Mouse (Mus musculus) left cerebral cortex, adult 2 months (tissue): ENCODE results near the gene AC129217.1. TPM values are rescaled to one million over a fixed set of nuclear protein-coding genes. Genes with fewer than 3 reads are reported as not detected.
"Not testable (repeated sequence)": the region's sequence is repeated elsewhere in the genome, so short reads cannot be mapped to it uniquely, and the experiment has no call there.

Experiments used
- DNase-seq, 2 experiments: peaks; one replicate each; pipeline ENCODE4 v3.0.0; 2021 to 2022; ENCODE audit warnings: low spot score in 2 of 2, mixed read lengths in 1 of 2; ENCODE audit errors: extremely low spot score in 1 of 2
- H3K27ac ChIP-seq: fragments of 200-600 bp; 2 replicates; pipeline ENCODE4 v1.8.1; 2022
- H3K4me3 ChIP-seq: fragments of 200-600 bp; 2 replicates; pipeline ENCODE4 v1.8.1; 2022
- CTCF ChIP-seq: fragments of 200-600 bp; IDR thresholded peaks from 2 replicates; pipeline ENCODE4 v1.8.1; 2022; ENCODE audit warnings: antibody characterized with exemption, mild to moderate bottlenecking, moderate library complexity
- intact Hi-C: fragments of 180-260 bp; cut with DNase I; formaldehyde crosslinking; loops from one replicate; pipeline ENCODE4 v1.15.1; 2025
- total RNA-seq, 2 experiments: library from RNA; stranded (reverse); gene quantifications; 2 replicates each; pipeline ENCODE4 v1.2.3; 2021

AC129217.1 gene
- total RNA-seq, 2 experiments from 2014 or later = not detected

- no peak for DNase-seq
- no peak for TF ChIP-seq CTCF
- no peak overlapping the region for H3K27ac ChIP-seq
- intact Hi-C loops = loop anchor here (1.0 kb wide), 1 partner anchor 12 kb away; no protein-coding TSS in a partner anchor
- no peak overlapping the region for H3K4me3 ChIP-seq
These were observed 3.4 kb downstream of the AC129217.1 start for GRCm38 (mm10) chr19:8832971-8833370.

GRCm38 (mm10) chr19:8836327-8836726 lies 6.8 kb downstream of the AC129217.1 start:
- not testable (repeated sequence) for H3K4me3 ChIP-seq, DNase-seq
- peak overlapping the region; percentile 98; the same call in 1 of the 2 replicates for H3K27ac ChIP-seq
- intact Hi-C loops = loop anchor here (2.0 kb wide), 1 partner anchor 16 kb away; the partner anchor contains the start of gene Hnrnpul2

GRCm38 (mm10) chr19:8837251-8837791 lies 7.7 kb downstream of the AC129217.1 start, which contains the start of gene Bscl2:
Bscl2 (plus strand) TSS chr19:8837467.
- peak within 1 kb of the TSS; percentile 82 for H3K4me3 ChIP-seq
- DNase-seq = peak; percentile 80 to 86
- intact Hi-C loops = loop anchor here (2.0 kb wide), 1 partner anchor 17 kb away; the partner anchor contains the start of gene Hnrnpul2
- peak within 1 kb of the TSS; percentile 98 for H3K27ac ChIP-seq
- peak; percentile 72 for TF ChIP-seq CTCF

- H3K27ac ChIP-seq = peak overlapping the region; percentile 98
- DNase-seq = peak; percentile 31 to 49
- intact Hi-C loops = no loop called here
- peak overlapping the region; percentile 82 for H3K4me3 ChIP-seq
- no peak for TF ChIP-seq CTCF
These were observed 8.6 kb downstream of the AC129217.1 start for GRCm38 (mm10) chr19:8838041-8838730.

- peak; percentile 83 to 85 for DNase-seq
- no peak for TF ChIP-seq CTCF
- H3K27ac ChIP-seq = peak within 1 kb of the TSS; percentile 98
- peak within 1 kb of the TSS; percentile 82 for H3K4me3 ChIP-seq
- intact Hi-C loops = no loop called here
These were observed 9.7 kb downstream of the AC129217.1 start, which contains the start of gene Gng3 for GRCm38 (mm10) chr19:8839103-8839907. Gng3 (minus strand) TSS chr19:8839194.

GRCm38 (mm10) chr19:8839908-8840791 lies 10.6 kb downstream of the AC129217.1 start:
- H3K4me3 ChIP-seq = peak overlapping the region; percentile 82
- H3K27ac ChIP-seq = peak overlapping the region; percentile 98
- intact Hi-C loops = loop anchor here (5.0 kb wide), 4 partner anchors 47 to 272 kb away; partner anchors contain the start of genes 1810009A15Rik, Gm49416 and Mta2
- peak; percentile 74 to 77 for DNase-seq
- TF ChIP-seq CTCF = no peak; the same call in 1 of the 2 replicates

- intact Hi-C loops = loop anchor here (5.0 kb wide), 4 partner anchors 46 to 271 kb away; partner anchors contain the start of genes 1810009A15Rik, Gm49416 and Mta2
- no peak for DNase-seq
- peak overlapping the region; percentile 98; the same call in 1 of the 2 replicates for H3K27ac ChIP-seq
- H3K4me3 ChIP-seq = peak overlapping the region; percentile 82
- no peak for TF ChIP-seq CTCF
These were observed 11.4 kb downstream of the AC129217.1 start for GRCm38 (mm10) chr19:8841012-8841411.

- no peak overlapping the region for H3K27ac ChIP-seq
- DNase-seq = no peak
- intact Hi-C loops = loop anchor here (5.0 kb wide), 4 partner anchors 44 to 269 kb away; partner anchors contain the start of genes 1810009A15Rik, Gm49416 and Mta2
- H3K4me3 ChIP-seq = no peak overlapping the region
- TF ChIP-seq CTCF = no peak
These were observed 13.4 kb downstream of the AC129217.1 start for GRCm38 (mm10) chr19:8842961-8843360.

- Histone ChIP-seq H3K4me3 (no peak overlapping the region), H3K27ac (no peak overlapping the region)
- peak; percentile 81 for TF ChIP-seq CTCF
- peak; percentile 60 to 81 for DNase-seq
- intact Hi-C loops = loop anchor here (5.0 kb wide), 4 partner anchors 43 to 268 kb away; partner anchors contain the start of genes 1810009A15Rik, Gm49416 and Mta2
These were observed 15.0 kb downstream of the AC129217.1 start for GRCm38 (mm10) chr19:8844371-8845129.

- intact Hi-C loops = no loop called here
- Histone ChIP-seq H3K27ac (no peak overlapping the region), H3K4me3 (no peak overlapping the region)
- TF ChIP-seq CTCF = no peak
- DNase-seq = no peak
These were observed 18.8 kb downstream of the AC129217.1 start for GRCm38 (mm10) chr19:8848356-8848755.
